Mouse (Mus musculus): Measurements from ENCODE around the gene Sgsm1. TPM values are rescaled to one million over a fixed set of nuclear protein-coding genes. Genes with fewer than 3 reads are reported as not detected.

The Sgsm1 gene
- polyA plus RNA-seq, 1 experiment from 2014 or later: 2.0 TPM

GRCm38 (mm10) chr5:113281557-113281956 lies 29.0 kb downstream of the Sgsm1 start:
- WGBS (ENCODE audit: insufficient replicate concordance): 66% methylated on average over 7 of the region's 7 CpGs
- no peak overlapping the region for H3K4me3 ChIP-seq (ENCODE audit: low read depth, low read length)
- H3K27ac ChIP-seq (ENCODE audit: low read length): no peak overlapping the region
- no peak overlapping the region for H3K9ac ChIP-seq (ENCODE audit: low read depth, low read length)
- H3K27me3 ChIP-seq (ENCODE audit: control insufficient read depth, insufficient read depth, low read depth, low read length): no peaks in the 10 kb centered on the region; the same call in 1 of the 2 replicates
- H3K4me1 ChIP-seq (ENCODE audit: control insufficient read depth, low read depth, low read length): no peaks in the 10 kb centered on the region
- ATAC-seq (ENCODE audit: low read depth): no peak
- H3K4me2 ChIP-seq (ENCODE audit: low read depth, low read length): no peak overlapping the region
- H3K9me3 ChIP-seq (replicated peaks; ENCODE audit: control insufficient read depth, low read length): no peaks in the 10 kb centered on the region
- no peaks in the 10 kb centered on the region for H3K36me3 ChIP-seq (ENCODE audit: control insufficient read depth, insufficient read depth)

GRCm38 (mm10) chr5:113280138-113280856 lies 30.3 kb downstream of the Sgsm1 start:
- Histone ChIP-seq H3K9me3 (replicated peaks; ENCODE audit: control insufficient read depth, low read length) (no peaks in the 10 kb centered on the region), H3K27me3 (ENCODE audit: control insufficient read depth, insufficient read depth, low read depth, low read length) (no peaks in the 10 kb centered on the region), H3K36me3 (ENCODE audit: control insufficient read depth, insufficient read depth) (no peaks in the 10 kb centered on the region), H3K4me3 (ENCODE audit: low read depth, low read length) (peak overlapping the region; percentile 35), H3K4me2 (ENCODE audit: low read depth, low read length) (peak overlapping the region; percentile 19), H3K27ac (ENCODE audit: low read length) (no peak overlapping the region), H3K4me1 (ENCODE audit: control insufficient read depth, low read depth, low read length) (no peaks in the 10 kb centered on the region), H3K9ac (ENCODE audit: low read depth, low read length) (no peak overlapping the region)
- peak; percentile 84 for ATAC-seq (ENCODE audit: low read depth)
- WGBS (ENCODE audit: insufficient replicate concordance): 24% methylated on average over 15 of the region's 15 CpGs

GRCm38 (mm10) chr5:113275839-113276238 lies 34.7 kb downstream of the Sgsm1 start:
- H3K4me1 ChIP-seq (ENCODE audit: control insufficient read depth, low read depth, low read length): no peaks in the 10 kb centered on the region
- H3K4me3 ChIP-seq (ENCODE audit: low read depth, low read length): no peak overlapping the region
- no peak overlapping the region for H3K9ac ChIP-seq (ENCODE audit: low read depth, low read length)
- H3K4me2 ChIP-seq (ENCODE audit: low read depth, low read length): no peak overlapping the region
- WGBS (ENCODE audit: insufficient replicate concordance): 61% methylated on average over 10 of the region's 10 CpGs
- H3K36me3 ChIP-seq (ENCODE audit: control insufficient read depth, insufficient read depth): no peaks in the 10 kb centered on the region
- H3K9me3 ChIP-seq (replicated peaks; ENCODE audit: control insufficient read depth, low read length): no peaks in the 10 kb centered on the region
- no peak for ATAC-seq (ENCODE audit: low read depth)
- H3K27me3 ChIP-seq (ENCODE audit: control insufficient read depth, insufficient read depth, low read depth, low read length): no peaks in the 10 kb centered on the region
- no peak overlapping the region for H3K27ac ChIP-seq (ENCODE audit: low read length)

GRCm38 (mm10) chr5:113271207-113271811 lies 39.3 kb downstream of the Sgsm1 start:
- no peak overlapping the region for H3K4me3 ChIP-seq (ENCODE audit: low read depth, low read length)
- WGBS (ENCODE audit: insufficient replicate concordance): 55% methylated on average over 11 of the region's 11 CpGs
- H3K4me1 ChIP-seq (ENCODE audit: control insufficient read depth, low read depth, low read length): no peaks in the 10 kb centered on the region
- H3K27ac ChIP-seq (ENCODE audit: low read length): no peak overlapping the region
- ATAC-seq (ENCODE audit: low read depth): no peak
- no peak overlapping the region for H3K4me2 ChIP-seq (ENCODE audit: low read depth, low read length)
- no peaks in the 10 kb centered on the region for H3K27me3 ChIP-seq (ENCODE audit: control insufficient read depth, insufficient read depth, low read depth, low read length)
- 0 out of 2 replicates have a peak, but pooled peaks cover 3% of the 10 kb centered on the region for H3K9me3 ChIP-seq (replicated peaks; ENCODE audit: control insufficient read depth, low read length)
- no peak overlapping the region for H3K9ac ChIP-seq (ENCODE audit: low read depth, low read length)
- no peaks in the 10 kb centered on the region for H3K36me3 ChIP-seq (ENCODE audit: control insufficient read depth, insufficient read depth)

- no peak overlapping the region for H3K4me2 ChIP-seq (ENCODE audit: low read depth, low read length)
- no peaks in the 10 kb centered on the region for H3K4me1 ChIP-seq (ENCODE audit: control insufficient read depth, low read depth, low read length)
- no peak overlapping the region for H3K4me3 ChIP-seq (ENCODE audit: low read depth, low read length)
- H3K9ac ChIP-seq (ENCODE audit: low read depth, low read length): no peak overlapping the region
- WGBS (ENCODE audit: insufficient replicate concordance): 51% methylated on average over 3 of the region's 3 CpGs
- ATAC-seq (ENCODE audit: low read depth): no peak
- H3K27ac ChIP-seq (ENCODE audit: low read length): no peak overlapping the region
- no peaks in the 10 kb centered on the region for H3K27me3 ChIP-seq (ENCODE audit: control insufficient read depth, insufficient read depth, low read depth, low read length)
- H3K36me3 ChIP-seq (ENCODE audit: control insufficient read depth, insufficient read depth): no peaks in the 10 kb centered on the region
- H3K9me3 ChIP-seq (replicated peaks; ENCODE audit: control insufficient read depth, low read length): 0 out of 2 replicates have a peak, but pooled peaks cover 3% of the 10 kb centered on the region
Observed at GRCm38 (mm10) chr5:113270043-113270442, 40.5 kb downstream of the Sgsm1 start.

GRCm38 (mm10) chr5:113268246-113268645 lies 42.3 kb downstream of the Sgsm1 start:
- H3K4me3 ChIP-seq (ENCODE audit: low read depth, low read length): no peak overlapping the region
- no peaks in the 10 kb centered on the region for H3K27me3 ChIP-seq (ENCODE audit: control insufficient read depth, insufficient read depth, low read depth, low read length)
- H3K9me3 ChIP-seq (replicated peaks; ENCODE audit: control insufficient read depth, low read length): 0 out of 2 replicates have a peak, but pooled peaks cover 3% of the 10 kb centered on the region
- H3K36me3 ChIP-seq (ENCODE audit: control insufficient read depth, insufficient read depth): no peaks in the 10 kb centered on the region
- no peak overlapping the region for H3K9ac ChIP-seq (ENCODE audit: low read depth, low read length)
- no peak overlapping the region for H3K4me2 ChIP-seq (ENCODE audit: low read depth, low read length)
- H3K27ac ChIP-seq (ENCODE audit: low read length): no peak overlapping the region
- no peaks in the 10 kb centered on the region for H3K4me1 ChIP-seq (ENCODE audit: control insufficient read depth, low read depth, low read length)
- ATAC-seq (ENCODE audit: low read depth): no peak

GRCm38 (mm10) chr5:113265637-113266036 lies 44.9 kb downstream of the Sgsm1 start:
- Histone ChIP-seq H3K9ac (ENCODE audit: low read depth, low read length) (no peak overlapping the region), H3K4me1 (ENCODE audit: control insufficient read depth, low read depth, low read length) (no peaks in the 10 kb centered on the region), H3K27me3 (ENCODE audit: control insufficient read depth, insufficient read depth, low read depth, low read length) (no peaks in the 10 kb centered on the region), H3K9me3 (replicated peaks; ENCODE audit: control insufficient read depth, low read length) (0 out of 2 replicates have a peak, but pooled peaks cover 3% of the 10 kb centered on the region), H3K27ac (ENCODE audit: low read length) (no peak overlapping the region), H3K4me2 (ENCODE audit: low read depth, low read length) (no peak overlapping the region), H3K4me3 (ENCODE audit: low read depth, low read length) (no peak overlapping the region), H3K36me3 (ENCODE audit: control insufficient read depth, insufficient read depth) (no peaks in the 10 kb centered on the region)
- no peak for ATAC-seq (ENCODE audit: low read depth)
- WGBS (ENCODE audit: insufficient replicate concordance): 64% methylated on average over 8 of the region's 8 CpGs

- no peak overlapping the region for H3K4me2 ChIP-seq (ENCODE audit: low read depth, low read length)
- no peaks in the 10 kb centered on the region for H3K4me1 ChIP-seq (ENCODE audit: control insufficient read depth, low read depth, low read length)
- H3K9me3 ChIP-seq (replicated peaks; ENCODE audit: control insufficient read depth, low read length): no peaks in the 10 kb centered on the region
- H3K27me3 ChIP-seq (ENCODE audit: control insufficient read depth, insufficient read depth, low read depth, low read length): no peaks in the 10 kb centered on the region
- 75% methylated on average over 11 of the region's 11 CpGs for WGBS (ENCODE audit: insufficient replicate concordance)
- H3K4me3 ChIP-seq (ENCODE audit: low read depth, low read length): no peak overlapping the region
- H3K9ac ChIP-seq (ENCODE audit: low read depth, low read length): no peak overlapping the region
- no peaks in the 10 kb centered on the region for H3K36me3 ChIP-seq (ENCODE audit: control insufficient read depth, insufficient read depth)
- ATAC-seq (ENCODE audit: low read depth): no peak
- no peak overlapping the region for H3K27ac ChIP-seq (ENCODE audit: low read length)
Observed at GRCm38 (mm10) chr5:113250806-113251205, 59.8 kb downstream of the Sgsm1 start.

GRCm38 (mm10) chr5:113249263-113249930 lies 61.2 kb downstream of the Sgsm1 start:
- Histone ChIP-seq H3K9ac (ENCODE audit: low read depth, low read length) (no peak overlapping the region), H3K9me3 (replicated peaks; ENCODE audit: control insufficient read depth, low read length) (no peaks in the 10 kb centered on the region), H3K4me3 (ENCODE audit: low read depth, low read length) (no peak overlapping the region), H3K4me1 (ENCODE audit: control insufficient read depth, low read depth, low read length) (no peaks in the 10 kb centered on the region), H3K36me3 (ENCODE audit: control insufficient read depth, insufficient read depth) (no peaks in the 10 kb centered on the region), H3K4me2 (ENCODE audit: low read depth, low read length) (no peak overlapping the region), H3K27me3 (ENCODE audit: control insufficient read depth, insufficient read depth, low read depth, low read length) (no peaks in the 10 kb centered on the region), H3K27ac (ENCODE audit: low read length) (no peak overlapping the region)
- no peak for ATAC-seq (ENCODE audit: low read depth)
- WGBS (ENCODE audit: insufficient replicate concordance): 59% methylated on average over 8 of the region's 8 CpGs
